Mouse (Mus musculus) cortical plate, adult 2 months (tissue): ENCODE results near the gene Asic3.

Experiments
- CTCF ChIP-seq: fragments of 200-500 bp; IDR thresholded peaks from 2 replicates; pipeline ENCODE4 v1.5.1; 2011; ENCODE audit warnings: mild to moderate bottlenecking, control low read depth, low read length; ENCODE audit not compliant: insufficient read depth; ENCODE audit errors: extremely low read depth
- POLR2A ChIP-seq: fragments of 200-500 bp; IDR thresholded peaks from 2 replicates; pipeline ENCODE4 v1.6.1; 2011; ENCODE audit warnings: mild to moderate bottlenecking, low read length, control low read depth; ENCODE audit not compliant: insufficient read depth; ENCODE audit errors: extremely low read depth

- TF ChIP-seq CTCF = no peak
- no peak for TF ChIP-seq POLR2A
Measured at GRCm38 (mm10) chr5:24364508-24364907, 48.7 kb upstream of the Asic3 start, which contains the start of gene Nos3.
